Mouse (Mus musculus) spleen, adult 2 months (tissue): ENCODE data around the gene Ldb1. TPM values are rescaled to one million over a fixed set of nuclear protein-coding genes. Genes with fewer than 3 reads are reported as not detected.

Source experiments
- DNase-seq, 2 experiments: peaks; one replicate each; pipeline versions ENCODE4 v3.0.0 to v3.0.0-alpha.2; 2012 to 2021; ENCODE audit warnings: low spot score in 2 of 2, low read depth in 1 of 2
- H3K27ac ChIP-seq: fragments of 200-500 bp; 2 replicates; pipeline ENCODE4 v1.5.1; 2012; ENCODE audit warnings: low read length, inconsistent platforms; ENCODE audit not compliant: insufficient read depth
- H3K27me3 ChIP-seq: fragments of 200-500 bp; 2 replicates; pipeline ENCODE4 v1.6.1; 2012; ENCODE audit warnings: mild to moderate bottlenecking, moderate library complexity, low read length, inconsistent platforms; ENCODE audit not compliant: control insufficient read depth, insufficient read depth
- H3K36me3 ChIP-seq: fragments of 200-500 bp; 2 replicates; pipeline ENCODE4 v1.6.1; 2012; ENCODE audit warnings: mild to moderate bottlenecking, low read length, inconsistent platforms; ENCODE audit not compliant: control insufficient read depth, insufficient read depth
- H3K4me1 ChIP-seq: fragments of 200-500 bp; 2 replicates; pipeline ENCODE4 v1.6.1; 2011; ENCODE audit warnings: inconsistent platforms; ENCODE audit not compliant: control insufficient read depth, insufficient read depth, insufficient read length
- H3K4me3 ChIP-seq: fragments of 200-500 bp; 2 replicates; pipeline ENCODE4 v1.5.1; 2011; ENCODE audit warnings: mild to moderate bottlenecking, inconsistent platforms; ENCODE audit not compliant: insufficient read depth, insufficient read length; ENCODE audit errors: extremely low read depth
- CTCF ChIP-seq: fragments of 200-500 bp; IDR thresholded peaks from 2 replicates; pipeline ENCODE4 v1.5.1; 2011; ENCODE audit warnings: mild to moderate bottlenecking, inconsistent platforms; ENCODE audit not compliant: insufficient read depth, insufficient read length, insufficient replicate concordance; ENCODE audit errors: extremely low read depth
- POLR2A ChIP-seq: fragments of 200-500 bp; IDR thresholded peaks from 2 replicates; pipeline ENCODE4 v1.6.1; 2011; ENCODE audit warnings: low read depth, low read length, inconsistent platforms
- WGBS: fragments of 180-500 bp; shearing (Covaris S2); methylation state at CpG from one replicate; pipeline ENCODE4 v1.1.7; 2018; 5-methylcytosine and 5-hydroxymethylcytosine counted together
- polyA plus RNA-seq: library from polyadenylated mRNA; depleted of rRNA; stranded (reverse); fragments of >200 nt; gene quantifications from 2 replicates; pipeline ENCODE4 v1.2.3, GENCODE M21; 2012

The Ldb1 gene
- polyA plus RNA-seq, 1 experiment = 224 TPM

DNA sequence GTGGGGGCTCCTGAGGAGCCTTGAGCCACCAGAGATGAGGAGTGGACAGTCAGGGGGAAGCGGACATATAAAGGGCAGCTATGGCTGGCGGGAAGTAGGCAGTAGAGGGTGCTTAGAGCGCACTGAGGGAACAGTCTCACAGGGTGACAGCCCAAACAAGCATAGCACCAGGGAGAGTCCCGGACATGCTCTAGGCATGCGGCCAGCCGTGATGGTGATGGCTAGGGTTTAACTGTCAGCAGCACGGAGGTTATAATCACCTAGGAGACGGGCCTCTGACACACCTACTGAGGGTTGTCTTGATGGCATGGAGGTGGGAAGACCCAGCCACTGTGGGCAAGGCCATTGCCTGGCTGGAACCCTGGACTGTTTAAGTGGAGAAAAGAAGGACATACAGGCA lies 18.4 kb downstream of the Ldb1 start:
- no peak for DNase-seq
- TF ChIP-seq POLR2A = no peak
- TF ChIP-seq CTCF = no peak
- no peak overlapping the region for H3K4me3 ChIP-seq
- WGBS = 58% methylated on average over 8 of the region's 8 CpGs
- no peaks in the 10 kb centered on the region for H3K36me3 ChIP-seq
- H3K27me3 ChIP-seq = no peaks in the 10 kb centered on the region
- no peak overlapping the region for H3K27ac ChIP-seq
- H3K4me1 ChIP-seq = no peaks in the 10 kb centered on the region

- no peaks in the 10 kb centered on the region for H3K27me3 ChIP-seq
- WGBS = 86% methylated on average over 6 of the region's 6 CpGs
- no peak for DNase-seq
- H3K4me1 ChIP-seq = no peaks in the 10 kb centered on the region
- no peak overlapping the region for H3K27ac ChIP-seq
- no peak overlapping the region for H3K4me3 ChIP-seq
- H3K36me3 ChIP-seq = no peaks in the 10 kb centered on the region
- TF ChIP-seq POLR2A (no peak), CTCF (no peak)
Observed at GRCm38 (mm10) chr19:46024959-46025358, 20.1 kb downstream of the Ldb1 start.

DNA sequence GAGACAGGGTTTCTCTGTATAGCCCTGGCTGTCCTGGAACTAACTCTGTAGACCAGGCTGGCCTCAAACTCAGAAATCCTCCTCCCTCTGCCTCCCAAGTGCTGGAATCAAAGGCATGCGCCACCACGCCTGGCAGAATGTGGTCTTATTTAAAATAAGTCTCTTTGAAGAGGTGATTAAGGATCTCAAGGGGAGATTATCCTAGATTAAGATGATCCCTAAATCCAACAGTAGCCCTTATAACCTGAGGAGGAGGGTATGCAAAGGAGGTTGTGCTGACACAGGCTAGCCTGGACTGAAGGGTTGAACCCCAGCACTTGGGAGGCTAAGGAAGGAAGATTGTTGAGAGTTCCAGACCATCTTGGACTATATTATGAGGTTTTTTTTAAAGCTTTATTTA lies 29.0 kb downstream of the Ldb1 start:
- WGBS = 90% methylated on average over 2 of the region's 2 CpGs

GRCm38 (mm10) chr19:46014572-46015178 lies 30.3 kb downstream of the Ldb1 start:
- H3K36me3 ChIP-seq = no peaks in the 10 kb centered on the region
- peak; percentile 64 to 80 for DNase-seq
- no peak overlapping the region for H3K27ac ChIP-seq
- no peak overlapping the region for H3K4me3 ChIP-seq
- WGBS = 10% methylated on average over 12 of the region's 12 CpGs
- no peaks in the 10 kb centered on the region for H3K4me1 ChIP-seq
- H3K27me3 ChIP-seq = peaks cover 1% of the 10 kb centered on the region; the same call in 1 of the 2 replicates
- TF ChIP-seq POLR2A (no peak), CTCF (peak; percentile 96)

More for the DNA sequence above, 29.0 kb downstream of the Ldb1 start:
- DNase-seq = no peak
- Histone ChIP-seq H3K36me3 (no peaks in the 10 kb centered on the region), H3K4me1 (no peaks in the 10 kb centered on the region), H3K27me3 (peaks cover 1% of the 10 kb centered on the region; the same call in 1 of the 2 replicates), H3K4me3 (no peak overlapping the region), H3K27ac (no peak overlapping the region)
- no peak for TF ChIP-seq CTCF

GRCm38 (mm10) chr19:46005680-46006079 lies 39.3 kb downstream of the Ldb1 start:
- TF ChIP-seq POLR2A (no peak), CTCF (no peak)
- Histone ChIP-seq H3K27me3 (no peaks in the 10 kb centered on the region), H3K36me3 (peaks cover 3% of the 10 kb centered on the region; the same call in 1 of the 2 replicates), H3K4me3 (no peak overlapping the region), H3K4me1 (peaks cover 20% of the 10 kb centered on the region), H3K27ac (no peak overlapping the region)
- 94% methylated on average over 7 of the region's 7 CpGs for WGBS
- DNase-seq = no peak

GRCm38 (mm10) chr19:46004814-46005466 lies 40.1 kb downstream of the Ldb1 start:
- no peak for DNase-seq
- Histone ChIP-seq H3K4me1 (peaks cover 20% of the 10 kb centered on the region), H3K36me3 (peaks cover 3% of the 10 kb centered on the region; the same call in 1 of the 2 replicates), H3K27me3 (no peaks in the 10 kb centered on the region), H3K27ac (no peak overlapping the region), H3K4me3 (no peak overlapping the region)
- WGBS = 87% methylated on average over 17 of the region's 17 CpGs
- TF ChIP-seq POLR2A (no peak), CTCF (no peak)

- TF ChIP-seq POLR2A (peak; percentile 78), CTCF (no peak)
- peak; percentile 59 to 90 for DNase-seq
- Histone ChIP-seq H3K27ac (peak within 1 kb of the TSS; percentile 61), H3K4me1 (peaks cover 20% of the 10 kb centered on the region), H3K4me3 (peak within 1 kb of the TSS; percentile 78), H3K36me3 (peaks cover 3% of the 10 kb centered on the region; the same call in 1 of the 2 replicates), H3K27me3 (no peaks in the 10 kb centered on the region)
- 1% methylated on average over 69 of the region's 70 CpGs for WGBS
Observed at GRCm38 (mm10) chr19:46003371-46004226, 41.4 kb downstream of the Ldb1 start, which contains the start of gene Hps6. Gene Hps6 (plus strand): TSS chr19:46003508.
